Mouse (Mus musculus) heart, adult 2 months (tissue): ENCODE results near the gene Slc22a14.

ENCODE experiments used
- EP300 ChIP-seq: fragments of 200-500 bp; IDR thresholded peaks from 2 replicates; pipeline ENCODE4 v1.6.1; 2011; ENCODE audit warnings: low read depth, low read length, control low read depth; ENCODE audit not compliant: insufficient read depth
- POLR2A ChIP-seq: fragments of 200-500 bp; IDR thresholded peaks from 2 replicates; pipeline ENCODE4 v1.6.1; 2011; ENCODE audit warnings: mild to moderate bottlenecking, low read depth, low read length, control low read depth; ENCODE audit not compliant: insufficient read depth

- TF ChIP-seq EP300 = no peak
- no peak for TF ChIP-seq POLR2A
Measured at GRCm38 (mm10) chr9:119323260-119323645, 42.1 kb downstream of the Slc22a14 start.
